ENCODE assay signal across 8 mouse cellular contexts in the genomic region with DNA sequence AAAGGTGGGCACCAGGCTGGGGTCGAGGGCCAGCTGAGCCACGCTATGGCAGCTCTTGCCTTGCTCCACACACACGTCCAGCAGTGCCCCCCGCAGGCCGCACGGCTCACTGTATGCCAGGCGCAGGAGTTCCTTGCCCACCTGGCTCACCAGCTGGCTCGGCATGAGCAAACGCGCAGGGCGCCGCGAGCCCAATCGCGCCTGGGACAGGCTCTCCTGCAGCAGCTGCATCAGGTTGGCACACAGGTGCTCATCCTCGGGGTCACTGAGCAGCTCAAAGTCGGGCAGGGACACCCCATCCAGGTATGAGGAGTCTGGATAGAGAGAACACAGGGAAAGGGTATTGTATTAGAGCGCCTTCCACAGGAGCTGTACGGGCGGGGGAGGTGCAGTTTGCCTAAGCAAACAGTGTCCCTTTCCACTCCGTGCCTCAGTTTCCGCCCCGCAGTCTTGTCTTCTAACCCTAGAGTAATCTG. TPM values are rescaled to one million over a fixed set of nuclear protein-coding genes. Genes with fewer than 3 reads are reported as not detected.
DNase-seq lines count a peak whose midpoint lies in the region; ATAC-seq lines count a peak whose summit lies in the region.

No protein-coding gene starts in this region.

- peaks cover 32% of the 10 kb centered on the region for H3K4me1 ChIP-seq in intestine, embryonic 15.5 days (replicated peaks)
- peaks cover 44% of the 10 kb centered on the region for H3K4me1 ChIP-seq in limb, embryonic 10.5 days
- H3K4me1 ChIP-seq in midbrain, embryonic 11.5 days (ENCODE audit: control insufficient read depth, insufficient read depth, low read length): peaks cover 26% of the 10 kb centered on the region

- H3K9ac ChIP-seq in intestine, embryonic 15.5 days: peak overlapping the region; percentile 95
- peak overlapping the region; percentile 92 for H3K9ac ChIP-seq in midbrain, embryonic 11.5 days (ENCODE audit: low read length)

- H3K27me3 ChIP-seq in intestine, embryonic 15.5 days (replicated peaks): no peaks in the 10 kb centered on the region
- 0 out of 2 replicates have a peak, but pooled peaks cover 3% of the 10 kb centered on the region for H3K27me3 ChIP-seq in limb, embryonic 10.5 days (ENCODE audit: low read depth, poor library complexity, severe bottlenecking)
- H3K27me3 ChIP-seq in midbrain, embryonic 11.5 days (ENCODE audit: control insufficient read depth, insufficient read depth, low read length): no peaks in the 10 kb centered on the region

- DNase-seq in adrenal gland, adult 18-20 months (ENCODE audit: low spot score in 2 of 2): peak; percentile 76 to 79
- DNase-seq in embryo, embryonic 10.5 days (ENCODE audit: low spot score): peak; percentile 80
- peak; percentile 80 for DNase-seq in gastrocnemius, postnatal 14 days
- peak; percentile 83 for DNase-seq in limb, embryonic 10.5 days (ENCODE audit: low spot score)
- peak; percentile 96 for DNase-seq in midbrain, embryonic 11.5 days (ENCODE audit: low spot score, missing footprints)
- peak; percentile 73 for DNase-seq in right cerebral cortex, postnatal 4 days
- DNase-seq in yolk sac, embryonic 10.5 days (ENCODE audit: low spot score): peak; percentile 51

- H3K4me2 ChIP-seq in intestine, embryonic 15.5 days (replicated peaks): peak overlapping the region; percentile 84
- peak overlapping the region; percentile 93 for H3K4me2 ChIP-seq in midbrain, embryonic 11.5 days

- H3K36me3 ChIP-seq in intestine, embryonic 15.5 days: no peaks in the 10 kb centered on the region
- H3K36me3 ChIP-seq in limb, embryonic 10.5 days: peaks cover 17% of the 10 kb centered on the region
- H3K36me3 ChIP-seq in midbrain, embryonic 11.5 days (ENCODE audit: control insufficient read depth, insufficient read depth, low read length): no peaks in the 10 kb centered on the region

- peak; percentile 41 for ATAC-seq in intestine, embryonic 15.5 days
- peak; percentile 28; the same call in 1 of the 2 replicates for ATAC-seq in midbrain, embryonic 11.5 days (ENCODE audit: low FRiP score)

- peak overlapping the region; percentile 74 for H3K4me3 ChIP-seq in intestine, embryonic 15.5 days (replicated peaks)
- H3K4me3 ChIP-seq in limb, embryonic 10.5 days: peak overlapping the region; percentile 73
- peak overlapping the region; percentile 83 for H3K4me3 ChIP-seq in midbrain, embryonic 11.5 days (ENCODE audit: low read depth, low read length)

- intact Hi-C loops in gastrocnemius, postnatal 14 days (cut with DNase I; ENCODE audit: low total_unique reads): no loop called here

- under 1% methylated on average over 23 of the region's 23 CpGs for WGBS in intestine, embryonic 15.5 days
- under 1% methylated on average over 23 of the region's 23 CpGs for WGBS in limb, embryonic 10.5 days
- WGBS in midbrain, embryonic 11.5 days: under 1% methylated on average over 23 of the region's 23 CpGs

- no peaks in the 10 kb centered on the region for H3K9me3 ChIP-seq in intestine, embryonic 15.5 days
- H3K9me3 ChIP-seq in limb, embryonic 10.5 days (replicated peaks): no peaks in the 10 kb centered on the region
- no peaks in the 10 kb centered on the region for H3K9me3 ChIP-seq in midbrain, embryonic 11.5 days (ENCODE audit: control insufficient read depth, low read length)

- peak overlapping the region; percentile 88 for H3K27ac ChIP-seq in intestine, embryonic 15.5 days
- H3K27ac ChIP-seq in limb, embryonic 10.5 days: peak overlapping the region; percentile 95
- H3K27ac ChIP-seq in midbrain, embryonic 11.5 days (ENCODE audit: low read depth, low read length): peak overlapping the region; percentile 80; the same call in 1 of the 2 replicates

RNA-seq across cellular contexts. Expression of gene Ddit4, which starts 0.9 kb away (rescaled TPM):
- total RNA-seq in adrenal gland, adult 18-20 months (2021): 10 to 100 TPM; 29.5 to 69.3 TPM
- total RNA-seq in gastrocnemius, postnatal 14 days (2021): 10 to 100 TPM; 15.4 to 70.6 TPM
- 35.4 and 35.7 TPM in 2 replicates for polyA plus RNA-seq in intestine, embryonic 15.5 days (2015; fragmentation: Nextera tagmentation; extraction: Ambion mirVana)
- polyA plus RNA-seq in limb, embryonic 10.5 days (2016; fragmentation: Nextera tagmentation; extraction: Ambion mirVana): 30.3 and 58.7 TPM in 2 replicates
- 4.1 and 4.5 TPM in 2 replicates for polyA plus RNA-seq in midbrain, embryonic 11.5 days (2014; fragmentation: Nextera tagmentation; extraction: Ambion mirVana)

RNA-seq across cellular contexts. Expression of gene Ascc1, which starts 51.9 kb away (rescaled TPM):
- 10 to 100 TPM; 26.1 to 33.7 TPM for total RNA-seq in adrenal gland, adult 18-20 months (2021)
- total RNA-seq in gastrocnemius, postnatal 14 days (2021): 10 to 100 TPM; 11.2 to 13.2 TPM
- 45.2 and 45.3 TPM in 2 replicates for polyA plus RNA-seq in intestine, embryonic 15.5 days (2015; fragmentation: Nextera tagmentation; extraction: Ambion mirVana)
- polyA plus RNA-seq in limb, embryonic 10.5 days (2016; fragmentation: Nextera tagmentation; extraction: Ambion mirVana): 32.1 and 36.5 TPM in 2 replicates
- 42.5 and 43.6 TPM in 2 replicates for polyA plus RNA-seq in midbrain, embryonic 11.5 days (2014; fragmentation: Nextera tagmentation; extraction: Ambion mirVana)

RNA-seq across cellular contexts. Expression of gene Anapc16, which starts 52.2 kb away (rescaled TPM):
- 10 to 100 TPM; 54.7 to 85.8 TPM for total RNA-seq in adrenal gland, adult 18-20 months (2021)
- 10 to 100 TPM; 35.6 to 47.3 TPM for total RNA-seq in gastrocnemius, postnatal 14 days (2021)
- polyA plus RNA-seq in intestine, embryonic 15.5 days (2015; fragmentation: Nextera tagmentation; extraction: Ambion mirVana): 99.9 and 101 TPM in 2 replicates
- polyA plus RNA-seq in limb, embryonic 10.5 days (2016; fragmentation: Nextera tagmentation; extraction: Ambion mirVana): 103 and 111 TPM in 2 replicates
- polyA plus RNA-seq in midbrain, embryonic 11.5 days (2014; fragmentation: Nextera tagmentation; extraction: Ambion mirVana): 87.2 and 98.5 TPM in 2 replicates

Comparison
In these comparisons a context has a peak if more than half of its experiments do, and no peak if none do; other contexts are left out.
1. Peak in every context shown above with its lines: DNase-seq, ATAC-seq, H3K4me3 ChIP-seq and H3K27ac ChIP-seq.